Mouse (Mus musculus) induced T-regulatory cell, adult 2 months (primary cell): ENCODE data around the gene B3gnt8.

Experiments used
- DNase-seq: peaks from one replicate; pipeline ENCODE4 v3.0.0-alpha.2; 2012; ENCODE audit warnings: low read depth

Gene B3gnt8

DNA sequence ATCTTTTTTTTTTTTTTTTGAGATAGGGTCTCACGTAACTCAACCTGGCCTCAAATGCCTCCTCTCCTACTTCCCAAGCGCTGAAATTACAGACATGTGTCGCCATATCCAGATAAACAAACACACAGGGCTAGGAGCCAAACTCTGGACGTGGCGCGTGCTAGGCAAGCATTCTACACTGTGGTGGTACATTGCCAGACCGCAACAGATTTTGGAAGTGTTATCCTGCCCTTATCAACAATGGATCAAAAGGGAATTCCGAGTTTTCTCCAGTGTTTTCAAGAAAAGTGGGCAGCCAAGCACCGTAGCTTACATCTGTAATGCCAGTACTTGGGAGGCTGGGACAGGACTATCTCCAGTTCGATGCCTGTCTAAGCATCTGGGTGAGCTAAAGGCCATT, 31.3 kb downstream of the B3gnt8 start:
- no peak for DNase-seq

DNA sequence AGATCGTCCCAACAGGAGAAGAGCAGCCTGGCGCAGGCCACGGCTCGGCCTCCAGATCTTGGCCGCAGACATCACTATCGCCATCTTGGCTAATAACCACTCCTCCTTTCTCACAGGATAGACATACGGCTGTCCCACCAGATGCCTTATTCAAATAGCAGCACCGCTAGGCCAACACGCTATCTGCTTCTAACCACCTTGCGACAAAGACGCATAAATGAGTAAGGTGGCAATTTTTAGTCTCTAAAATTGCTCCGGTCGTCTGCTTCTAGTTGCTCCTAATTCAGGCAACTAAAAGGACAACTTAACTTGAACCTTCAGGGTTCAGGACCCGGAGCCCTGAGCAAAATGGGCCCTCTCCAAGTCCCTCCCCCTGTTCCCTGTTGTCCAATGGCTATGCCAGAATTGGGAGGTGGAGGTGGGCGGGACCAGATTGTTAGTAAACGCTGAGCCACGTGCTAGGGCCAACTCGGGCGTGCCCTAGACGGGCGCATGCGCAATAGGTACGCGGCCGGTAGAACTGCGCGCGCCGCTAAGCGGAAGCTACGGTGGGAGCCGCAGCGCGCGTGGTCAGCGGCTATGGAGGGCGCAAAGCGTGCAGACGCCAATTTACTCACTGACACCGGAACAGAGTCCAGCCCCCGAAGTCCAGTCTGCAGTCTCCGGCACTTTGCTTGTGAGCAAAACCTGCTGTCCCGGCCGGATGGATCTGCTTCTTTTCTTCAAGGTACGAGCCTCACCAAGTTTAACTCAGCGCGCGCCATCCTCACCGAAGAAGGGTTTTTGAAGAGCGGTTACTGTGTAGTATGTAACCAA, 32.4 kb downstream of the B3gnt8 start, which contains the start of the genes Bckdha and Exosc5:
Bckdha (minus strand) TSS at position 325 of the 816 bp plus-strand sequence.
Exosc5 (plus strand) TSS at position 508 of the 816 bp plus-strand sequence.
- peak; percentile 100 for DNase-seq

DNA sequence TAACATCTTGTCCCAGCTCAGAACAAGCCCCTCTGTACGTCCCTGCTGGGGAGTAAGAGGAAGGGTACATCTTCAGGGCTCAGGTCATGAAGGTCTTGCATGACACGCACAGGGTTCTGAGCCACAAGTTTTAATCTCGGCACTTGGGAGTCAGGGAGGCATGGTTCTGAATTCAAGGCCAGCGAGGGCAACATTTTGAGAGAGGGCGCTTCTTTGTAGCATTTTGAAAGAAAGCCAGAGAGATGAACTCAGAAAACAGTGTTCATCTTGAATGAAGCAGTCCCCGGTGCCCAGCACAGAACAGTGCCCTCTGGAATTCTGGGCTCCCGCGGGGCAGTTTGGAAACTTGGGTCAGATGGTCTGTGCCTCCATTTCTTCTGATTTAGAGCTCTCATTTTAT, 39.9 kb downstream of the B3gnt8 start:
- DNase-seq, result no peak

DNA sequence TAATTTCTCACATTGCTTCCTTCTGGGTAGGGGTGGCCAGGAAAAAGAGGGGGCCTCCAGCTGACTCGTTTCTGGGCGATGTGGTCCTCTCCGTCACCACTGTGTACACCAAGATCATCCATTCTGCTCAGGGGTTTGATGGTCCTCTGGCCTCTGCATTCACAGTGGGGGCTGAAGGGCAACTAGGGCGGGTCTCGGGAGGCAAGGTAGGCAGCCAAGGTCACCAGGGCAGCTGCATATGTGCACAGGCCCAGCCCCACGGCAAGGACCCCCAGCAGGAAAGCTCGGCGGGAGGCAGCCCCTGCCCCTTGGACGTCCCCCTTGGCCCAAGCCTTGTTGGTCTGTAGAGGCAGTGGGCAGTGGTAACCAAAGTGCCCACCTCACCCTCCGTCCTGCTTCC, 42.7 kb downstream of the B3gnt8 start:
- no peak for DNase-seq

DNA sequence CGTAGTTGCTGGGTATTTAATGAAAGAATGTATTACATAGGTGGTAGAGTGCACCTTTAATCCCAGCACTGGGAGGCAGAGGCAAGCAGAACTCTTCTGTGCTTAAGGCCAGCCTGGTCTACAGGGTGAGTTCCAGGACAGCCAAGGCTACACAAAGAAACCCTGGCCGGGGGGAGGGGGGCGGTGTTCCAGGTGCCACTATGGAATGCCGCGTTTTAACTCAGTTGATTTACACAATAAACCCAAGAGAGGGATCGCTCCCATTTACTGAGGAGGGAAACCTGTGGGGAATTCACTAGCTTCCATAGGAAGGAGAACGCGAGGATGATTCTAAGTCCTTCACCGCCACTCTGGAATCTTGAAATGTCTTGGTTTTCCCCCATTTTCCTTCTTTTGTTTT, 43.2 kb downstream of the B3gnt8 start:
- no peak for DNase-seq

DNA sequence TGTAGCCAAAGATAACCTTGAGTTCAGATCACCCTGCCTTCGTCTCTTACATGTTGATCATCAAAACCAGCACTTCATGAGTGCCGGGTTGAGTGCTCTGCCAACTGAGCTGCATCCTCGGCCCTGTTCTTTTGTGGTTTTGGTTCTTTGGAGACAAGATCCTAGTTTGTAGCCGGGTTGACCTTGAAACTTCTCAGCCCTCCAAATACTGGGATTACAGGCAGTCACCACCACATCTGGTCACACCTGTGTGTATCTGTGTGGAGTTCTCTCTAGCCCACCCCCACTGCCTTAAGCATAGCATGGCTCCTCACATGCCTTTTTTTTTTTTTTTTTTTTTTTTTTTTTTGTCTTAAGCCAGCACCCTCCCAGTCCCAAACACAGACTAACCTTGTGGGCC, 43.6 kb downstream of the B3gnt8 start:
- DNase-seq, result no peak

DNA sequence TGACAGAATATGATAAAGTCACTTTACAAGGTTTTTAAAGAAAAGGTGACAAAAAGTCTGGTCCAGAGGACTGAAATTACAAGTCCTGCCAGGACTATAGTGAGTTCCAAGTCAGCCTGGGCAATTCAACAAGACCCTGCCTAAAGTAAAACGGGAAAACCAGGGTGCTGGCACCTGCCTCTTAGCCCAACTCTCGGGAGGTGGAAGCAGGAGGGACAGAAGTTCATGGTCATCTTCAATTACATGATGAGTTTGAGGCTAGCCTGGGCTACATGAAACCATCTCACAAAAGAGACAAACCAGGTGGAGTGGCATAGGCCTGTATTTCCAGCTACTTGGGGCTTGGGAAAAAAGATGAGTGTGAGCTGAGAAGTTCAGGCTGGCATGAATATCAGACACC, 45.2 kb downstream of the B3gnt8 start:
- DNase-seq, result no peak

DNA sequence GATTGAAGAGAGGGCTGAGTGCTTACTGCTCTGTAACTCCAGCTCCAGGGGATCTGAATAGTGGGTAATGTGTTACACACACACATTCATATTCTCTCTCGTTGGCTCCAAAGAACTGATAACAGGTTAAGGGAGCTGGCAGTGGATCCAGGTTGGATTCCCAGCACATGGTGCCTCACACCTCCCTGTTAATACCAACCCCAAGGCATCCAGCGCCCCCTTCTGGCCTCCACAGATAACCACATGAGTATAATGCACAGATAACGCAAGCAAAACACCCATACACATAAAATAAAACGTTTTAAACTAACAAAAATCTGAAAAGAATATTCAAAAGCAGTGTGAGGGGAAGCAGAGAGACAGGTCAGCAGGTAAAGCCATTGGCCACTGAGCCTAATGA, 46.0 kb downstream of the B3gnt8 start:
- DNase-seq, result peak; percentile 49

DNA sequence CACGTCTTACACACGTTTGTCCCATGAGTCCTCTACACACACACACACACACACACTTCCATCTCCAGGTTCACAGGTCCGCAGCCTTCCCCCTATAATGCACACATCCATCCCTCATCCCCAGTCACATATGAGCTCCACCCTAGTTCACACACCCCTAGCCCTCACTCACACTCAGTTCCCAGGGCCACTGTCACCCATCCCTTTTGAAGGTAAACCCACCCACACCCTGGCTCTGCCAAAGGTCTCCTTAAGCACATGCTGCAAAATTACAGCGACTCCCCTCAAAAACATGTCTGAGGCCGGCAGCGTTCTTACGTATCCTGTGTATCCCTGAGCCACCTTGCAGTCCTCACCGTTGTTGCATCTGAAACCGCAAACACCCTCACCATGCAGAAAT, 47.8 kb downstream of the B3gnt8 start:
- DNase-seq, result peak; percentile 48

DNA sequence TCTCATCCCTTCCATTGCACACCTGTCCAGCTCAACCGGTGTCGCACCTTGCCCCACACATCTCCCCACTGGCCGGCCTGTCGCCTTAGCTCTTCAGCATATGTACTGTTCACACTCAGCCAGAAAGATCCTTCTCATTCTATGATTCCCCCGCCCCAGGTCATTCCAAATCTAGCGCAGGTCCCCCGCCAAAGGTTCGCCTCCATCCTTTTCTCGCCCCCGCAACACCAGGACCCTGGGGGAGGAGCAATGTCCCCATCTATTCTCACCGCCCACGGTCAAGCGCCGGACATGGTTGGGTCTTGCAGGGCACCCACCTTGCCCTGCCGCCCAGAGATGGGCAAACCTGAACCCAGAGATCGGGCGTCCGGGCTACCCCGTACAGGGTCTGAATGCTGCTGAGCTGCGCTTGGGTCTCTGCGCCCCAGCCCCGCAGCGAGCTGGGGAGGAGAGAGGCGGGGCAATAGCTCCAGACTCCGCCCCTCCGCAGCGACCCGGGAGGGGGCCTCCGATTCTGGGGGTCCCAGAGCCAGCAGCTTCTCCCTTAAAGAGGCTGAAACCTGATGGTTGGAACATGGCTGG, 48.4 kb downstream of the B3gnt8 start, which contains the start of gene Tmem91:
Tmem91 (minus strand) TSS at position 448 of the 582 bp plus-strand sequence.
- DNase-seq, result peak; percentile 44

DNA sequence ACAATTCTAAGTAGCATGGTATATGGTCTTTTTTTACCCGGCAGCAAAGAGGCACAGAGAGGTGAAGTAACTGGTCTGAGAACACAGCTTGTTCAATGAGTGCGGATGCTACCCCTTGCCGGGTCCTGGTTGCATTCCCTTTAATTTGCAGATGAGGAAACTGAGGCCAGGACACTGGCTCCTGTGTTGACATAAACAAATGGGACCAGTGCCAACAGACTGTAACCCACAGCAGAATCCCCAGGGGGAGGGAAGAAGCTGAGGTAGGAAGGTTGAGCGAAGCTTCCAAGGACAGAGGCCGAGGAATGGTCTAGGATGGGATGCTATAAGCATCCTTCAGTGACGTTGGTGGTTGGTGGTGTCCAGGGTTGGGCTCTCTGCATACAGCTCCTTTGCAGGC, 49.0 kb downstream of the B3gnt8 start:
- DNase-seq, result peak; percentile 21

DNA sequence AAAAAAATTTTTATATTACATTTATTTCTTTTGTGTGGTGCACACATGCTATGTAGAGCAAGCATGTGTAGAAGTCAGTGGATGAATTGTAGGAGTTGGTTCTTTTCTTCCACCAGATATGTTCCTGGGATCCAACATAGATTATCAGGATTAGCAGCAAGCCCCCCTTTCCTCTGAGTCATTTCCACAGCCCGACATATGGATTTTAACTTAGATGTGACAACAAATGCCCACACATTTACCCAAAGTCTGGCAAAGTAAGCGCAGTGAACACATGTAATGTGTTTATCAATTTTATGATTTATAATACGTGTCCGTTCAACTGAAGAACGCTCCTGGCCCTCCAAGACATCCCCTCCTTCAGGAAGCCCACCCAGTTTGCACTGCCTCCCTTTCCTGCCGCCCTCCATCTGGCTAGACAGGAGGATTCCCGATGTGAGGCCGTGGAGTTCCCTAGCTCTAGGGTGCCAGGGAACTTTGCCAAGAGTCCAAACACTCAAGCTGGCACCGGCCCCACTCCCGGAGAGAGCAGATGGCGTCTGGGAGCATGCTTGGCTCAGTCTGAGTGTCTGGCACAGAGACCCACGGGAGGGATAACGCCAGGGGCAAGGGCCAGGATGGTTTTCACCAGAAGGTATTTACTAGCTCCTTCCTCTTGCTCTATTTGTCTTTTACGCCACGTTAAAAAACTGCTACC, 49.8 kb downstream of the B3gnt8 start:
- no peak for DNase-seq

DNA sequence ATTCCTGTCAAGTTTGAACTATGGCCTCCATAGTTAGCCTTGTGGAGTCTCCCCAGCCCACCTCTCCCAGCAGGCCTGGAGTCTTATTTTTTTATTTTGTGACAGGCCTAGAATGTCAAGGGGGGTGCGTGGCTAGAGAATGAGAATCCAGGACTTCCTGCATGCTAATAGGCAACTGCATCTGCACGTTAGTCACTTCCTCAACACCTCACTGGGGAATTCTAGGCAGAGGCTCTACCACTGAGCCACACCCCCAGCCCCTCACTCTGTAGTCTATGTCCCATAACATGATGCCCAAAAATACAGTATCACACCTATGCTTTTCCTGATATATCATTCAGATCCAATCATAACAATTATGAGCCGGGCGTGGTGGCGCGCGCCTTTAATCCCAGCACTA, 50.6 kb downstream of the B3gnt8 start:
- no peak for DNase-seq

DNA sequence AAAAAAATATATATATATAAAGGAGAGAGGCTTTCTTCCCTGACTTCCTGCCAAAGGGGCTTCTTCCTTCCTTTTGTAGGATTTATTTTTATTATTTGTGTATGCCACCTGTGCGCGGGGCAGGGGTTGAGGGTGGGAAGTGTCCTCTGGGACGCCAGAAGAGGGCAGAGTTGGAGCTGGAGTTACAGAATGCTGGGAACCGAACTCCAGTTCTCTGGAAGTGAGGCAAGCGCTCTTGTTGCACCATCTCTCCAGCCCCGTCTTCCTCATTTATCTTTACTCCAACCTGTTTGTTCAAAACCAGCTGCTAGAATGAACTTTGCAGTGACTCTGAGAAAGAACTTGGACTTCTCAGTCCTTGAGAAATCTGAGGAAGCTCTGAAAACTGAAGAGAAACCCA, 53.5 kb downstream of the B3gnt8 start:
- DNase-seq, result no peak

DNA sequence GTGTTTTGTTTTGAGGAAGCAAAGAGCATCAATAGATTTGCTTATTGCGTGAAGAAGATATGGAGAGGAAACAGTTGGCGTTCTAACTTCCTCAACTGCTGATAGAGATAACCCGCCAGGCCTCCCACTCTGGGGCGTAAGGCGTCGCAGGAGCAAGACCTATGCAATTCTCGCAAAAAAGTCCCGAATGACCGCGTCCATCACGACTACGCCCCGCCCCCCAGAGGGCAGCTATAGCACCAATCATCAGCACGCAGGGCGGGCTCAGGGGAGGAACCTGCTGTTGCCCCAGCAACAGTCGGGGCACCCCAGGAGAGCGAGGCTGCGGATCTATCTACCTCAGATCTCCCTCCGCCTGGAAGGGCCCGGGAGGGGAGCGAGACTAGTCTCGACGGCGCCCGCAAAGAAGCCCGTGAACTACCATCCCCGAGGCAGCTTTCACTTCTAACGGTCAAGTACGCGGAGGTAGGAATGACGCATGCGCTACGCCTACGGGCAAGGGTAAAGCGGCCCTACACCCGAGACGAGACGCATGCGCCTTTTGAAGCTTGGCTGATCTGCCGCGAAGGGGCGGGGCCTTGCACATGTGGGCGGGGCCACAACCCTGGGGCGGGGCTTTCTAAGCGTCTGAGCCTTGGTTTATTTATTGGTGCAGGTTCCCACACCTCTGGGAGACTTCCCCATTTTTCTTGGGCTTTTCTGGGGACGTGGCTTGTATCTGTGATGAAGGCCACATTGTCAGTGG, 54.2 kb downstream of the B3gnt8 start, which contains the start of gene B9d2:
B9d2 (plus strand) TSS at position 267 of the 745 bp plus-strand sequence.
- peak; percentile 99 for DNase-seq

DNA sequence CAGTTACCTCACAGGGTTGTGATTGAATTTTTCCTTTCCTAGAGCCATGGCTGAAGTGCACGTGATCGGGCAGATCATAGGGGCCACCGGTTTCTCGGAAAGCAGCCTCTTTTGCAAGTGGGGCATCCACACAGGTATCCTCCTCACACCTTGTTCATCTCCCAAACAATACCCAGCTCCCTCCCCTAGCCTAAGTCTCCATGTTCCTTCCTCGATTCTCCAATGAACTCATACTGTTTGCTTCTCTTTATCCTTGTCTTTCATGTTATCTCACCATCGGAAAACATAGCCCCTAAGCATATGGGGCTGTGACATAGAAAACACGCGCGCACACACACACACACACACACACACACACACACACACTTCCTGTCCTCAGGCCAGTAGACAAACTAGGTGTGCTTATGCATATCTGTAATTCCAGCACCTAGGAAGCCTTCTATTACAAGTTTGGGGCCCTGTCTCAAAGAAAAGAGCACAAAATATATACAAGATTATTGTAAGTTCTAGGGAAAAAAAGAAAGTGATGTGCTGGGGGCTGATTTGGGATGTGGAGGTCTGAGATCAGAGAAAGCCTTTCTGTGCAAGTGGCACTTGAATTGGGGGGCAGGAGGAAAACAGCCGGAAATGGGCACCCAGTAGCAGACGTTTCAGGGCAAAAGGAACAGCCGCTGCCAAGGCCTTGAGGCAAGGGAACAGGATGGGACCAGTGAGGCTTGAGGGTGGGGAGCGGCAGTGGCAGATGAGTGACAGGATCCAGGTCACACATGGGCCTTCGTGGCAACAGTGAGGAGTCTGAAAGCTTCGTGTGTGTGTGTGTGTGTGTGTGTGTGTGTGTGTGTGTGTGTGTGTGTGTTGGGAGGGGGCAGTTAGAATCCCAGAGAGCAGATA, 55.1 kb downstream of the B3gnt8 start:
- DNase-seq, result peak; percentile 75

DNA sequence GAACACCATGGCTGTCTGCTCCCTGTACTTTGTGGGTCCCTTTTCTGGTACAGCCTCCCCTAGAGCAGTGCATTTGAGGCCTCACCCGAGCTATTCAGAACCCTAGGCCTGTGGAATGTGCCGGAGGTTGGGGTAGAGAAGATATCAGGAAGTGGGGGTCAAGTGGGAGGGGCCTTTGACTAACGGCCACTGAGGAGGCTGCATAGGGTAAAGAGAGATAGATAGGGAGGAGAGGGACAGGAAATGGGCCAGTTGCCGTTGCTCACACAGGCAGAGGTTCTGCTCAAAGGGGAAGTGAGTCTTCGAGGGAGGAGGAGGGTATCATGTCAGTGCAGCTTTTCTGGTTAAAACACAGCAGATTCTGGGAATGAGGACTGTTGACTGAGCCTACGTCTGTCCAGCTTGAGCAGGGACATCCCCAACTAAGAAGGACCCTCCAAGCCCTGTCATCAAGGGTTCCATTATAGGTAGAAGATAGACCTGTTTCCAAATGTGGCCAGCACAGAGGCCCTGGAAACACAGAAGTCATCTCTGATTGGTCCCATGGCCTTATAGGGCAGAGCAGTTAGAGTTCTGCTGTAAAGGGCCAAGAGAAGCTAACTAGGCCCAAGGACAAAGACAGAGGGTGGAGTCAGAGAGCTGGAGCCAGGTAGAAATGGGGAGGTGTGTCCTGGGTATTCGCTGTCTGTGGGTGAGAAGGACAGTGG, 57.2 kb downstream of the B3gnt8 start:
- DNase-seq, result peak; percentile 88

DNA sequence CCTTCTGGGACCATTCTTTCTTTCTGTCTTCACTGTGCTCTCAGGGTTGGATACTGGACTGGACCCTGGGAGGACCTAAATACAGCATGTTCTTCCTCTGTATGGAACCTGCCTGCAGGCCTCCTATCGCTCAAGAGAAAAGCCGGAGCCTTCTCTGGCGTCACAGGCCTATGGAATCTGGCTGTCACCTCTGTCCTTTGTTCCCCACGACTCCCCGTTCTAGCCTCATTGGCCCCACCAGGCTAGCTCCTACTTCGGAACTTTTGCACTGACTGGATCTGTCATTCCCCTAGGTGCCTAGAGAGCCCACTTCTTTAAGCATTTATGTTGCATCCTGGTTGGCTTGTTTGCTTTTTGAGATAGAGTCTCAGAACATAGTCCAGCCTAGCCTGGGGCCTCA, 58.2 kb downstream of the B3gnt8 start:
- DNase-seq, result no peak
